Mouse (Mus musculus) gastrocnemius, postnatal 4 days (tissue): Measurements from ENCODE around the gene Rgs16. TPM values are rescaled to one million over a fixed set of nuclear protein-coding genes. Genes with fewer than 3 reads are reported as not detected.

Experiments used
- DNase-seq, 2 experiments: peaks; one replicate each; pipeline ENCODE4 v3.0.0; 2021 to 2022; ENCODE audit warnings: low spot score in 2 of 2, mixed read lengths in 2 of 2
- long read RNA-seq, 2 experiments: library from polyadenylated mRNA; stranded (forward); transcript quantifications; one replicate each; pipeline ENCODE4 v2.0.0; 2021
- total RNA-seq, 2 experiments: library from RNA; stranded (reverse); gene quantifications; 2 replicates each; pipeline ENCODE4 v1.2.3; 2021

The Rgs16 gene
- 10 to 100 TPM; 13.8 to 16.9 TPM for total RNA-seq
- long read RNA-seq, experiment 1, transcript Rgs16-201 (5 exons, 2,339 nt), result major isoform, 5 of 6 reads
- long read RNA-seq, experiment 1, partial matches to known transcripts, result 1 of 6 reads
- long read RNA-seq, experiment 1, other reads (novel, unspliced or antisense), result 0 of 6 reads
- long read RNA-seq, experiment 2, transcript Rgs16-201 (5 exons, 2,339 nt), result major isoform, 8 of 12 reads
- long read RNA-seq, experiment 2, partial matches to known transcripts, result 1 of 12 reads
- long read RNA-seq, experiment 2, other reads (novel, unspliced or antisense), result 3 of 12 reads

DNA sequence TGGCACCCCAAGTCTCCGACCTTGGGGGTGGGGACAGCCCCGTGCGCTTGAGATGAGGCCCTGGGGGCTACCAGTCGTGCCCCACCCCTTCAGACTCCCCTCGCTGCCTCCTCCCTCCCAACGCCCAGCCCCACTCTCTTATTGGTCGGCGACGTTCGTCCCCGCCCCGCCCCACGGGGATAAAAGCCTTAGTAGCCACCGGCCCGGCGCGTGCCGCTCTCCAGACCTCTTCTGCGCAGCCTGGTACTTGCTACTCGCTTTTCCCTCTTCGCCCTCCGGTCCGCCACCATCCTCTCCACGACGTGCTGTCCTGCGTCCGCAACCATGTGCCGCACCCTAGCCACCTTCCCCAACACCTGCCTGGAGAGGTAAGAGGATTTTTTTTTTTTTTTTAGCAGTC, at the start of gene Rgs16:
Gene Rgs16, plus strand, starts transcription at position 205 of the 400 bp plus-strand sequence.
- peak; percentile 81 to 90 for DNase-seq

- no peak for DNase-seq
Observed at GRCm38 (mm10) chr1:153692526-153692925, 47.6 kb upstream of the Rgs16 start.

GRCm38 (mm10) chr1:153694372-153695120, 45.6 kb upstream of the Rgs16 start:
- no peak for DNase-seq

- DNase-seq, result no peak
Observed at GRCm38 (mm10) chr1:153695398-153695797, 44.8 kb upstream of the Rgs16 start.

GRCm38 (mm10) chr1:153696093-153696492, 44.1 kb upstream of the Rgs16 start:
- no peak for DNase-seq

DNA sequence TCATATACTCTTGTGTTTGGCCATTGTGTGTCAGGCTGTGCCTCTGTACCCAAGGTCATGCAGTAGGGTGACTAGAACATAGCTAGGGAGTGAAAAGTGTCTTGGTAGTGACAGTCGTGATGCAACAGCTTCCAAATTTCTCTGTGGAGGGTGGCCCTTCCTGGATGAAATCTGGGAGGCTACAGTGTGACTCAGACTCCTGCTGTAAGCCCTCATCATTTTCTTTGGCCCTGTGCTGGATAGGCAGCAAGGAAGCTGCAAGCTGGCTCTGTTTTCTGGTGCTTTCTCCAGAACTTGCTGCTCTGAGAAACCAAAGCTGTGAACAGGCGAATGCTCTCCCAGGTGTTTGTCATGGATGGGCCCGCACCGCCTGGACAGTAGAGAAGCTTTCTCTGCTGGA, 43.6 kb upstream of the Rgs16 start:
- DNase-seq, result no peak

DNA sequence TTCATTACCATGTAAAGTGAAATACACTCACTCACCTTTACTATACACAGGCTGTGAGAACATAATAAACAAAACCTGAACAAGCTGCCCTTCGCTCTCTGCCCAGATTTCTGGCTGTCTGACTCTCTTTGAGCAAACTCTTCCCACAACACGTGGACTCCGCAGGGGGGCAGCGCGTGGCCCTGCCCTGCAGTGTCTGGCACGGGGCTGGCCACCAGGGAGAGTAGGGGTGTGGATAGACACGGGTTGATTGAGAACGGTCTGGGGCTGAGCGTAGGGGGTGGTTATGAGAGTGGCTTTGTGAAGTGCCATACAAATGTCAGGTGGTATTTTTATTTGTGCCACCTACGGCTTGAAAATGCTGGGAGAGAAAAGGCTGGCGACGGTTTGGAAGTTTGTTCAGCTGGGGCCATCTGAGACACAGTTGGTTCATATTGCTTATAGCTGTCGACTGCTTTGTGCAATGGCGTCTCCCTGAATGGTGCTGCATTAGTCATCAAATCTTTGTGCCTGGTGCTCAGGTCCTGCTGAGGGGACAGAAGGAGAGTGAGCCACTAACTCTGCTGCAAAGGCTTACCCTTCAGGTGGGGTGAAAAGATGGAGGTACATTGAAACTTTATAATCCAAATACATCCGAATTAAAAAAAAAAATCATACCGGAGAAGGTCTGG, 42.4 kb upstream of the Rgs16 start:
- DNase-seq, result no peak

GRCm38 (mm10) chr1:153698311-153699084, 41.7 kb upstream of the Rgs16 start:
- DNase-seq, result no peak

DNA sequence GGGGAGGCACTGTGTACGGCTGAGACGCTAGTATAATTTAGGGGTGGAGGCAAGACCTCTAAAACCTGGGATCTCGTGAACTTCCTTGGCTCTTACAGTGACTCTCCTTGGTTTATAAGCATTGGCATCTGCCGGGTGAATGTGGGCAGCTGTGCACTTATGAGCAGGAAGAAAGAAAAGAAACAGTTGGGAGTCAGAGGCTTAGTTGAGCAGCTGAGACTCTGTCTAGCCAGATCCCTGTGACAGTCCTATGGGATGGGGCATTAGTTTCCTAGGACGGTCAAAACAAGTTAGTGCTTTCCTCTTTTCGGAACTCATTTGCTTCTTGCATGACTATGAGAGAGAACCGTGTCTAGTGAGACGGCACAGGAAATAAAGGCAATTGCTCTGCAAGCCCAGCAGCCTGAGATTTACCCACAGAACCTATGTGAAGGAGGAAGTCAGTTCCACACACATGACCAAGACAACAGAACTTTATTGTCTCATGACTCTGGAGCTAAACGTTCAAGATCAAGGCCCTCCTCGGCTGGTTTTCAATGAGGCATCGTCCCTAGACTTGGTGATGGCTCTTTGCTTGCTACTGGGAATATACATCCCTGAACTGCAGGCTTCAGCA, 39.6 kb upstream of the Rgs16 start:
- no peak for DNase-seq

GRCm38 (mm10) chr1:153701461-153701860, 38.7 kb upstream of the Rgs16 start:
- DNase-seq, result no peak

- DNase-seq, result no peak
Observed at GRCm38 (mm10) chr1:153702166-153702852, 37.8 kb upstream of the Rgs16 start.

DNA sequence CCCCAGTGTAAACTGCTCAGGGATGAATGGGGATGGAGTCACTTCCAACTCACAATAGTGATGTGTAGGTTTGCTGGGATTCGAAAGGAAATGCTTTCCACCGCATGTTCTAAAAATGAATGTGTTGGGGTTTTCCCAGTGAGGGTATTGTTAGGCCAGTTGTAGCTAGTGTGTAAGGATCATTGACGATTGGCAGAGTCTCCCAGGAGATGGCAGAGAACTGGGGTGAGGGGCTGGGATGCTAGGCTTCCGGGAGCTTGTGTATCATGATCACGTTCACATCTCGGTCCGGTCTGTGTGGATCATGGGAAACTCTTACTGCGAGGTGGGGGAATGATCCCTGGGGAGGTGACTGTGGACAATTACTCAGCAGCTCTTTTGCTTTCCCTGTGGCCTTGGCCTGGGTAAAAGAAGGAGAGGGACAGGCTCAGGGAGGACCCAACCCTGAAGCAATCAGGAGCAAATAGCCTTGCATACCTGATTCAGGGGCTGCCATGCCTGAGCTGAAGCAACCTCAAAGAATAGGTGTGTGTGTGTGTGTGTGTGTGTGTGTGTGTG, 37.2 kb upstream of the Rgs16 start:
- DNase-seq, result no peak

GRCm38 (mm10) chr1:153703445-153703991, 36.6 kb upstream of the Rgs16 start:
- peak in 1 of 2 experiments; percentile 51 for DNase-seq

GRCm38 (mm10) chr1:153704174-153704573, 36.0 kb upstream of the Rgs16 start:
- no peak for DNase-seq

GRCm38 (mm10) chr1:153704996-153705395, 35.2 kb upstream of the Rgs16 start:
- no peak for DNase-seq

GRCm38 (mm10) chr1:153708626-153709025, 31.5 kb upstream of the Rgs16 start:
- no peak for DNase-seq

- no peak for DNase-seq
Observed at GRCm38 (mm10) chr1:153709451-153709850, 30.7 kb upstream of the Rgs16 start.

- no peak for DNase-seq
Observed at GRCm38 (mm10) chr1:153711544-153712262, 28.4 kb upstream of the Rgs16 start.

GRCm38 (mm10) chr1:153712633-153713032, 27.5 kb upstream of the Rgs16 start:
- DNase-seq, result no peak
